ENCODE assay signal across 21 mouse cellular contexts in the genomic region with DNA sequence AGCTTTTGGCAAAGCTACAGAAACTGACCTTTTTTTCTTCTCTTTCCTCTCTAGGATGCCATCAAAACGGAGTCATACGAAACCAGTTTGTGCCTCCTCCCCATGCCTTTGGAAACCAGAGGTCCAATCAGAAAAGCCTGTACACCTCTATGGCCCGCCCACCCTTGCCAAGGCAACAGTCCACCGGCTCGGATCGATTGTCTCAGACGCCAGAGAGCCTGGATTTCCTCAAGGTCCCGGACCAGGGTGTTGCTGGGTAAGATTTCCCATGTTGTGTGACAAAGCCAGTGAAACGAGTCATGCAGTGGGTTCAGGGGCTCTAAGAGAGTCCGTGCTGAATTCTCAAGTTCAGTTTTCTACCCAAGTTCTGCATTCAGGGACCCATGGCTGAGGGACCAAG.
"Had no signal": no experiment of that assay in that cellular context is flagged by ENCODE, and none has a peak within 500 bp of the region (broad histone marks: within the 10 kb centered on the region; RNA-seq: fewer than 3 reads in every experiment).

No protein-coding gene starts in this region.

- H3K36me3 ChIP-seq: midbrain, embryonic 13.5 days had no signal

- DNase-seq: kidney, adult 18-20 months; kidney, adult 9 months; kidney, postnatal 14 days; layer of hippocampus, adult 9-11 months; layer of hippocampus, postnatal 36 days; lung, adult 18-20 months; lung, postnatal 10 days; lung, postnatal 36 days; retina, postnatal 1 day; right cerebral cortex, postnatal 25 days; spleen, adult 18-20 months; thymus, postnatal 25 days had no signal

- H3K27ac ChIP-seq: layer of hippocampus, adult 2 months; left cerebral cortex, adult 2 months; liver, embryonic 14.5 days; lung, embryonic 15.5 days; midbrain, embryonic 10.5 days; midbrain, embryonic 13.5 days; stomach, embryonic 15.5 days had no signal

- H3K4me3 ChIP-seq: layer of hippocampus, adult 2 months; left cerebral cortex, adult 2 months; lung, embryonic 15.5 days; megakaryocyte, embryonic 14.5 days; midbrain, embryonic 10.5 days; midbrain, embryonic 13.5 days; myocyte; stomach, embryonic 15.5 days had no signal

- H3K4me1 ChIP-seq: lung, embryonic 15.5 days; midbrain, embryonic 10.5 days; midbrain, embryonic 13.5 days; stomach, embryonic 15.5 days had no signal

- H3K27me3 ChIP-seq: lung, embryonic 15.5 days; megakaryocyte, embryonic 14.5 days; midbrain, embryonic 13.5 days; stomach, embryonic 15.5 days had no signal

- H3K9ac ChIP-seq: liver, embryonic 14.5 days; lung, embryonic 15.5 days; midbrain, embryonic 13.5 days; stomach, embryonic 15.5 days had no signal

- H3K9me3 ChIP-seq: lung, embryonic 15.5 days; megakaryocyte, embryonic 14.5 days; midbrain, embryonic 10.5 days; midbrain, embryonic 13.5 days; stomach, embryonic 15.5 days had no signal
